Mouse (Mus musculus): ENCODE data around the gene Stk39.

DNA sequence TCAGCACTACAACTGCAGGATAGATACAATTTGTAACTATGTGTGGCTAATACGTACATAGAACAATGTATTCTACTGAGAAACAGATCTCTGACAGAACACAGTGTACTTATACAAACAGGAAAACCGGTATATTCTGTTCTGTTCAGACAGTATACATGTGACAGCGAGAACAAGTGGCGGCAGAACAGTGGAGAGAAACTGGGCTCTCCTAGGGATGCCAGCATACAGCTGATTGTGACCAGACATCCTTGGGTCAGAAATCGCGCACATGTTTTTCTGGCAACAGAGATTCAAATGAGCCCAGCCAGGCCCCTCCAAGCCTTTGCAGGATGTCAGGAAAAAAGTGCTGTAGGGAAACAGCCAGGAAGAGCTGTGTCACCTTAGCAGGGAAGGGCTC lies 100.2 kb downstream of the Stk39 start:
- TF ChIP-seq CTCF (IDR thresholded peaks at IDR 0.05; ENCODE audit: low read depth) = no peak
- no peak for TF ChIP-seq EP300 (IDR thresholded peaks at IDR 0.05; ENCODE audit: low read depth)

Data from liver, embryonic 14.5 days (tissue).